20 mouse cellular contexts compared by ENCODE assay signal in genomic region chr8:46433656-46434055, GRCm38 (mm10). TPM values are rescaled to one million over a fixed set of nuclear protein-coding genes. Genes with fewer than 3 reads are reported as not detected.
DNase-seq lines count a peak whose midpoint lies in the region; ATAC-seq lines count a peak whose summit lies in the region.
"Had no signal": no experiment of that assay in that cellular context is flagged by ENCODE, and none has a peak within 500 bp of the region (broad histone marks: within the 10 kb centered on the region; RNA-seq: fewer than 3 reads in every experiment).

No protein-coding gene starts in this region.

- H3K27me3 ChIP-seq in hindbrain, embryonic 14.5 days (ENCODE audit: control insufficient read depth, insufficient read depth, low read length): no peaks in the 10 kb centered on the region
- H3K27me3 ChIP-seq: embryonic facial prominence, embryonic 12.5 days; forebrain, embryonic 13.5 days; forebrain, embryonic 15.5 days; Patski had no signal

- DNase-seq in adrenal gland, adult 8-10 months: peak; percentile 29
- DNase-seq in adrenal gland, postnatal 25 days: no peak
- DNase-seq in adrenal gland, postnatal 36 days: peak; percentile 19 to 20
- DNase-seq in adrenal gland, adult 18-20 months (ENCODE audit: low spot score in 2 of 2): no peak
- DNase-seq in MN1 (ENCODE audit: low spot score) (peak; percentile 16), adipocyte (ENCODE audit: low spot score) (peak; percentile 59)
- no peak for DNase-seq in hindbrain, embryonic 14.5 days (ENCODE audit: low spot score)
- DNase-seq: cerebellum, adult 11 months; cerebellum, adult 18-20 months; cerebellum, adult 8-10 months; cerebellum, postnatal 10 days; cerebellum, postnatal 25 days; forebrain, postnatal 0 days had no signal

- H3K9ac ChIP-seq in hindbrain, embryonic 14.5 days: no peak overlapping the region
- H3K9ac ChIP-seq: embryonic facial prominence, embryonic 12.5 days; forebrain, embryonic 13.5 days; forebrain, embryonic 15.5 days; forebrain, postnatal 0 days had no signal

- no peak overlapping the region for H3K4me3 ChIP-seq in hindbrain, embryonic 14.5 days (replicated peaks; ENCODE audit: low read length)
- H3K4me3 ChIP-seq: embryonic facial prominence, embryonic 10.5 days; embryonic facial prominence, embryonic 12.5 days; forebrain, embryonic 13.5 days; forebrain, embryonic 15.5 days had no signal

- no peaks in the 10 kb centered on the region for H3K36me3 ChIP-seq in hindbrain, embryonic 14.5 days (replicated peaks; ENCODE audit: control insufficient read depth, insufficient read depth)
- H3K36me3 ChIP-seq: embryonic facial prominence, embryonic 10.5 days; embryonic facial prominence, embryonic 12.5 days; forebrain, embryonic 15.5 days had no signal

- no peaks in the 10 kb centered on the region for H3K4me1 ChIP-seq in hindbrain, embryonic 14.5 days (replicated peaks; ENCODE audit: control insufficient read depth, insufficient read depth, low read length)
- H3K4me1 ChIP-seq: embryonic facial prominence, embryonic 10.5 days; embryonic facial prominence, embryonic 12.5 days; forebrain, embryonic 13.5 days; forebrain, embryonic 15.5 days had no signal

- no peaks in the 10 kb centered on the region for H3K9me3 ChIP-seq in hindbrain, embryonic 14.5 days (ENCODE audit: control insufficient read depth, low read length)
- H3K9me3 ChIP-seq: embryonic facial prominence, embryonic 10.5 days; embryonic facial prominence, embryonic 12.5 days; forebrain, embryonic 13.5 days; forebrain, embryonic 15.5 days had no signal

- 76% methylated on average over 1 of the region's 1 CpGs for WGBS in hindbrain, embryonic 14.5 days

- ATAC-seq in hindbrain, embryonic 14.5 days (ENCODE audit: low FRiP score): no peak
- ATAC-seq in monocyte, adult 5-6 weeks (replicated peaks; ENCODE audit: insufficient number of reproducible peaks, low FRiP score, low TSS enrichment, poor library complexity, severe bottlenecking): no peak
- ATAC-seq: activated CD4-positive, CD25-positive, alpha-beta regulatory T cell, adult 4 months; forebrain, embryonic 13.5 days; forebrain, embryonic 15.5 days; forebrain, postnatal 0 days; Patski had no signal

- no peak overlapping the region for H3K27ac ChIP-seq in hindbrain, embryonic 14.5 days
- H3K27ac ChIP-seq: embryonic facial prominence, embryonic 10.5 days; embryonic facial prominence, embryonic 12.5 days; forebrain, embryonic 13.5 days; forebrain, embryonic 15.5 days had no signal

- H3K4me2 ChIP-seq in hindbrain, embryonic 14.5 days (replicated peaks): no peak overlapping the region
- H3K4me2 ChIP-seq: embryonic facial prominence, embryonic 12.5 days; forebrain, embryonic 13.5 days; forebrain, embryonic 15.5 days had no signal

RNA-seq across cellular contexts. Expression of gene Acsl1, which starts 37.2 kb away (rescaled TPM):
- total RNA-seq in adrenal gland, adult 8-10 months (2022): 100 to 1,000 TPM; 168 to 361 (median 321) TPM
- total RNA-seq in adrenal gland, postnatal 25 days (2021): 295 and 361 TPM in 2 replicates
- total RNA-seq in adrenal gland, postnatal 36 days (2021): 100 to 1,000 TPM; 398 to 483 TPM
- total RNA-seq in adrenal gland, adult 18-20 months (2021): 100 to 1,000 TPM; 403 to 767 TPM
- polyA plus RNA-seq in hindbrain, embryonic 14.5 days (2014; fragmentation: Nextera tagmentation; extraction: Ambion mirVana): 21.9 and 22.1 TPM in 2 replicates
- total RNA-seq in monocyte, adult 5-6 weeks (2017): 48.7 to 59.9 TPM (median 49.7 TPM) in 3 replicates

Comparison
In these comparisons a context has a peak if more than half of its experiments do, and no peak if none do; other contexts are left out.
1. DNase-seq: peak in adrenal gland, adult 8-10 months (single experiment), adrenal gland, postnatal 36 days (2 of 2), MN1 (single experiment) and adipocyte (single experiment); none in adrenal gland, postnatal 25 days (single experiment), adrenal gland, adult 18-20 months (0 of 2) and hindbrain, embryonic 14.5 days (single experiment).